ENCODE assay signal across 8 mouse cellular contexts in genomic region chr12:32819416-32819815, GRCm38 (mm10). TPM values are rescaled to one million over a fixed set of nuclear protein-coding genes. Genes with fewer than 3 reads are reported as not detected.
A peak's percentile ranks its signal among the peaks of the same experiment; 100 is the strongest.
DNase-seq lines count a peak whose midpoint lies in the region; ATAC-seq lines count a peak whose summit lies in the region.

Gene Nampt, plus strand, starts transcription at chr12:32819545.

- H3K4me2 ChIP-seq in neural tube, embryonic 11.5 days (ENCODE audit: low read depth), result peak within 1 kb of the TSS; percentile 70
- H3K4me2 ChIP-seq in forebrain, embryonic 16.5 days (ENCODE audit: low read length), result peak within 1 kb of the TSS; percentile 63
- peak within 1 kb of the TSS; percentile 65 for H3K4me2 ChIP-seq in hindbrain, embryonic 15.5 days
- H3K4me2 ChIP-seq in limb, embryonic 12.5 days, result peak within 1 kb of the TSS; percentile 67
- H3K4me2 ChIP-seq in neural tube, embryonic 13.5 days, result peak within 1 kb of the TSS; percentile 76

- H3K27ac ChIP-seq in neural tube, embryonic 11.5 days (ENCODE audit: low read depth, low read length), result peak within 1 kb of the TSS; percentile 95
- H3K27ac ChIP-seq in forebrain, embryonic 16.5 days (ENCODE audit: low read length), result peak within 1 kb of the TSS; percentile 95
- H3K27ac ChIP-seq in hindbrain, embryonic 15.5 days (replicated peaks), result peak within 1 kb of the TSS; percentile 99
- peak within 1 kb of the TSS; percentile 98 for H3K27ac ChIP-seq in limb, embryonic 12.5 days
- peak within 1 kb of the TSS; percentile 94 for H3K27ac ChIP-seq in neural tube, embryonic 13.5 days (replicated peaks)

- no peaks in the 10 kb centered on the region for H3K9me3 ChIP-seq in neural tube, embryonic 11.5 days (ENCODE audit: control insufficient read depth, low read length)
- H3K9me3 ChIP-seq in forebrain, embryonic 16.5 days (ENCODE audit: control insufficient read depth, low read length), result no peaks in the 10 kb centered on the region
- H3K9me3 ChIP-seq in hindbrain, embryonic 15.5 days, result no peaks in the 10 kb centered on the region
- H3K9me3 ChIP-seq in limb, embryonic 12.5 days, result no peaks in the 10 kb centered on the region
- H3K9me3 ChIP-seq in neural tube, embryonic 13.5 days, result no peaks in the 10 kb centered on the region

- peak within 1 kb of the TSS; percentile 70 for H3K9ac ChIP-seq in neural tube, embryonic 11.5 days (ENCODE audit: low read length)
- peak within 1 kb of the TSS; percentile 87 for H3K9ac ChIP-seq in forebrain, embryonic 16.5 days (replicated peaks; ENCODE audit: low read depth, low read length)
- peak within 1 kb of the TSS; percentile 83 for H3K9ac ChIP-seq in hindbrain, embryonic 15.5 days
- peak within 1 kb of the TSS; percentile 72 for H3K9ac ChIP-seq in limb, embryonic 12.5 days (replicated peaks)
- peak within 1 kb of the TSS; percentile 87 for H3K9ac ChIP-seq in neural tube, embryonic 13.5 days

- WGBS in neural tube, embryonic 11.5 days, result 5% methylated on average over 5 of the region's 5 CpGs
- 3% methylated on average over 5 of the region's 5 CpGs for WGBS in forebrain, embryonic 16.5 days
- 3% methylated on average over 5 of the region's 5 CpGs for WGBS in hindbrain, embryonic 15.5 days
- 4% methylated on average over 5 of the region's 5 CpGs for WGBS in limb, embryonic 12.5 days
- 5% methylated on average over 5 of the region's 5 CpGs for WGBS in neural tube, embryonic 13.5 days

- peak; percentile 2 for ATAC-seq in neural tube, embryonic 11.5 days (ENCODE audit: insufficient read depth, low FRiP score, low TSS enrichment)
- 0 out of 2 replicates have a peak, but pooled peaks have one; percentile 0 for ATAC-seq in forebrain, embryonic 16.5 days
- ATAC-seq in hindbrain, embryonic 15.5 days (ENCODE audit: low FRiP score, low read depth), result no peak
- ATAC-seq in limb, embryonic 12.5 days (ENCODE audit: insufficient number of reproducible peaks, insufficient read depth, low FRiP score, low TSS enrichment, low read depth), result no peak
- peak; percentile 10 for ATAC-seq in neural tube, embryonic 13.5 days (ENCODE audit: low read depth)

- H3K36me3 ChIP-seq in neural tube, embryonic 11.5 days (ENCODE audit: control insufficient read depth, insufficient read depth, low read length), result no peaks in the 10 kb centered on the region; the same call in 1 of the 2 replicates
- no peaks in the 10 kb centered on the region for H3K36me3 ChIP-seq in forebrain, embryonic 16.5 days (ENCODE audit: control insufficient read depth, insufficient read depth)
- H3K36me3 ChIP-seq in hindbrain, embryonic 15.5 days, result no peaks in the 10 kb centered on the region
- peaks cover 6% of the 10 kb centered on the region; the same call in 1 of the 2 replicates for H3K36me3 ChIP-seq in limb, embryonic 12.5 days
- peaks cover 10% of the 10 kb centered on the region; the same call in 1 of the 2 replicates for H3K36me3 ChIP-seq in neural tube, embryonic 13.5 days

- no peaks in the 10 kb centered on the region for H3K4me1 ChIP-seq in neural tube, embryonic 11.5 days (ENCODE audit: control insufficient read depth, insufficient read depth, low read length)
- H3K4me1 ChIP-seq in forebrain, embryonic 16.5 days (replicated peaks; ENCODE audit: control insufficient read depth, insufficient read depth, low read length), result peaks cover 8% of the 10 kb centered on the region
- H3K4me1 ChIP-seq in hindbrain, embryonic 15.5 days (replicated peaks), result peaks cover 4% of the 10 kb centered on the region
- H3K4me1 ChIP-seq in limb, embryonic 12.5 days (replicated peaks), result peaks cover 5% of the 10 kb centered on the region; the same call in 1 of the 2 replicates
- H3K4me1 ChIP-seq in neural tube, embryonic 13.5 days (replicated peaks), result peaks cover 28% of the 10 kb centered on the region

- H3K4me3 ChIP-seq in neural tube, embryonic 11.5 days (ENCODE audit: low read depth, low read length), result peak within 1 kb of the TSS; percentile 71
- peak within 1 kb of the TSS; percentile 90 for H3K4me3 ChIP-seq in forebrain, embryonic 16.5 days (replicated peaks; ENCODE audit: low read length)
- H3K4me3 ChIP-seq in hindbrain, embryonic 15.5 days, result peak within 1 kb of the TSS; percentile 90
- H3K4me3 ChIP-seq in limb, embryonic 12.5 days (replicated peaks), result peak within 1 kb of the TSS; percentile 75
- peak within 1 kb of the TSS; percentile 85 for H3K4me3 ChIP-seq in neural tube, embryonic 13.5 days

- peak; percentile 42 for DNase-seq in neural tube, embryonic 11.5 days (ENCODE audit: low spot score)
- no peak for DNase-seq in neural tube, embryonic 10.5 days (ENCODE audit: extremely low spot score, low spot score)
- no peak for DNase-seq in adrenal gland, postnatal 4 days (ENCODE audit: low spot score in 2 of 2)
- DNase-seq in retina, postnatal 1 day, result no peak

- no peaks in the 10 kb centered on the region for H3K27me3 ChIP-seq in neural tube, embryonic 11.5 days (ENCODE audit: control insufficient read depth, insufficient read depth, low read length)
- H3K27me3 ChIP-seq in forebrain, embryonic 16.5 days (replicated peaks; ENCODE audit: control insufficient read depth, insufficient read depth, low read length), result no peaks in the 10 kb centered on the region
- no peaks in the 10 kb centered on the region for H3K27me3 ChIP-seq in hindbrain, embryonic 15.5 days
- no peaks in the 10 kb centered on the region for H3K27me3 ChIP-seq in limb, embryonic 12.5 days
- no peaks in the 10 kb centered on the region for H3K27me3 ChIP-seq in neural tube, embryonic 13.5 days

RNA-seq across cellular contexts. Expression of gene Nampt, which starts in this region (rescaled TPM):
- polyA plus RNA-seq in neural tube, embryonic 11.5 days (2014; fragmentation: Nextera tagmentation; extraction: Ambion mirVana), result 38.1 TPM in 2 replicates
- total RNA-seq in adrenal gland, postnatal 4 days (2021), result 10 to 100 TPM; 40.1 to 41.0 TPM
- 39.4 and 42.2 TPM in 2 replicates for polyA plus RNA-seq in forebrain, embryonic 16.5 days (2015; fragmentation: Nextera tagmentation; extraction: Ambion mirVana)
- 31.0 and 31.1 TPM in 2 replicates for polyA plus RNA-seq in hindbrain, embryonic 15.5 days (2015; fragmentation: Nextera tagmentation; extraction: Ambion mirVana)
- polyA plus RNA-seq in limb, embryonic 12.5 days (2016; fragmentation: Nextera tagmentation; extraction: Ambion mirVana), result 23.4 and 26.7 TPM in 2 replicates
- polyA plus RNA-seq in neural tube, embryonic 13.5 days (2015; fragmentation: Nextera tagmentation; extraction: Ambion mirVana), result 34.1 and 35.0 TPM in 2 replicates

Comparison
In these comparisons a context has a peak if more than half of its experiments do, and no peak if none do; other contexts are left out.
1. ATAC-seq: peak in neural tube, embryonic 11.5 days (single experiment), forebrain, embryonic 16.5 days (single experiment) and neural tube, embryonic 13.5 days (single experiment); none in hindbrain, embryonic 15.5 days (single experiment) and limb, embryonic 12.5 days (single experiment).
2. Peak in every context shown above with its lines, with median percentiles within 50 percentile points of each other: H3K27ac ChIP-seq, H3K4me2 ChIP-seq, H3K4me3 ChIP-seq and H3K9ac ChIP-seq.